Mouse (Mus musculus): ENCODE results near the gene Olfr314.
"Not testable (repeated sequence)": the region's sequence is repeated elsewhere in the genome, so short reads cannot be mapped to it uniquely, and the experiment has no call there.

Olfr314 gene

DNA sequence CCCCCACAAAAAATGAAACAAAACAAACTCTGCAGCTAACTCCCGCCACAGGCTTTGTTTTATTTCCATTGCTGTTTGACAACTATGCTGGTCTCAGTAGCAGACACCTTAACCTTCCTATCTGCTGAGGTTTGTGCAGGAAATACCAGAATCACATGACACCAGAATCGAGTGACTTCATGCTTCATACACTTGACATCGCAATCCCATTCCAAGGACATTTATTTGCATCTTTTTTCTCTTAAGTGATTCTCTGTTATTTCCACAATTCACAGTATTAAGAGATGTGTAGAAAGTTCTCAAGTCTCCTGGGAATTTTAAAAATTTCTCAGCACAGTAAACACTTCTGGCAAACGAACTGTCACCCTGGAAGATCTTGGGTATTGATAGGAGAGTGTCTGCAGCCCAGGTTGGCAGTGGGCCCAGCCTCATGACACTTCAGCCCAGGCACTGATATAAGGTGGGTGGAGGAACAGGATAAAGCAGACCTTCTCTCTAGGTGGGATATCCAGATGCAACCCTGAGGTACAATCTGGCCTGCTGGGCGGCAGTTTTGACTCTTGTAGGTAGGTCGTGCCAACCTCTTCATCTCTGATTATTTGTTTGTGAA lies at the start of gene Olfr314:
TSS of gene Olfr314 (plus strand) at position 473 of the 610 bp plus-strand sequence.
- no peak for DNase-seq

DNA sequence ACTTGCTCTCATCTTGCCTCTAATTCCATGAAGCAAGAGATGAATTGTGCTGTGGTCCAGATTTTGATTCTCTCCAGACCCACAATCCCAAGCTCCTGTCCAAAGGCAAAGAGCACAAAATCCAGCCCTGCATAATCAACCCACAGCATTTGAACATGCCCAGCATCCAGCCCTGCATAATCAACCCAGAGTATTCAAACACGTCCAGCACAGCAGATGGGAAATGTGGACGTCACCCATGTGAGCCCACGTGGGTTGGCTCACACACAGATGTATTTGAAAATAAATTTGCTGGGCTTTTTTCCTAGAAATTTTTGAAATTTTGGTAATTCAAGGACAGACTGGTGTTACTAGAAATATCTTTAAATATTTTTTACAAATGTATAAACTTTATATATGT lies 49.4 kb upstream of the Olfr314 start:
- DNase-seq: no peak

- DNase-seq: no peak
Observed at GRCm38 (mm10) chr11:58738792-58739262, 43.9 kb upstream of the Olfr314 start, which contains the start of gene Olfr317. Gene Olfr317, minus strand, starts transcription at chr11:58739212.

DNA sequence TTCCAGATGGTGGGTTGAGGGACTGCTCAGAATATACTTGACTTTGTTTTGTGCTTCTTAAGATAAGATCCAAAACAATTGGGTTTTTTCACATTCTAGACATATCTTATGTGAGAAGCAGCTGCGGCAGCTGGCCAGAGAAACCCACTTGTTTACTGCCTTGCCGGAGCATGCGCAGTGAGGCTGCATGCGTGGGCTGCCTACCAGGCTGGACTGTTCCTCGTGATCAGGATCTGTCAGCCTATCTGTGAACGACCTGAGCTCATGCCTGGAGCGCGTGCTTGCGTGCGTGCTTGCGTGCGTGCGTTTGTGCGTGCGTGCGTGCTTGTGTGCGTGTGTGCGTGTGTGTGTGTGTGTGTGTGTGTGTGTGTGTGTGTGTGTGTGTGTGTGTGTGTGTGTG lies 31.7 kb upstream of the Olfr314 start:
- not testable (repeated sequence) for DNase-seq

- no peak for DNase-seq
Observed at GRCm38 (mm10) chr11:58752434-58752833, 30.3 kb upstream of the Olfr314 start, which contains the start of gene Olfr316. Gene Olfr316, plus strand, starts transcription at chr11:58752734.

DNA sequence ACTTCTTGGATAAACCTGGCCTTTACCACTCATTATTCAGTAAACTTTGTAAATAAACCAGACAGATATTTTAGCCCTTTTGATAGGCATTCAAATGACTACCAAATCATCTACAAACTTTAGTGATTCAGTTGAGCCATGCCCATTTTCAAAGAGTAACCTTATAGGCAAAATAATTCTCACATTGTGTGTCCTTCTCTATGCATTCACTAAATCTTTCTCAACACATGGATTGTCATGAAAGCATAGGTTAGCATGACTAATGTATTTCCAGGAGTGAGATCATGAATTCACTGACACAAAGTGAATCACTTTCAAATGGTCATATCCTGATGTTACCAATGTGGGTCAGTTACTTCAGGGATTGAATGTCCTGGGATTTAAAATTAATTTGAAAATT lies 9.9 kb upstream of the Olfr314 start, which contains the start of gene Olfr315:
TSS of gene Olfr315 (plus strand) at position 301 of the 400 bp plus-strand sequence.
- DNase-seq: no peak

DNA sequence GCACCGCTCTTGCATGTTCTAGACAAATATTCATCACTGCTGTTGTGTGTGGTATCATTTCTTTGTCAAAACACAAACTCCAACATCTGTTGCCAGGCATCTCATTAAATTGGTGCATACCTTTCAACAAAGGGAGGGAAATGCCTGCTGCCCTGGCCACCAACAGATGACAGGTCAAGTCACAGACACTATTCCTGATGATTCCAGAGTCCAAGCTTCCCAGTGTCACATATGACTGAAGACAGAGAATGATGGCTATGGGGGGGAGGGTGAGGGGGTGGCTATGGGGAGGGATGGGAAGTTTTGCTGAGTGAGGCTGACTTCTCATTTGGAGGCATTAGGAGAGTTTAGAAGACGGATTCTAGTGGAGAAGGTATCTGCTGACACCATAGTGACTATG lies 1.4 kb downstream of the Olfr314 start:
- DNase-seq: no peak

- peak; percentile 51 for DNase-seq
Observed at GRCm38 (mm10) chr11:58787651-58788050, 4.9 kb downstream of the Olfr314 start.

DNA sequence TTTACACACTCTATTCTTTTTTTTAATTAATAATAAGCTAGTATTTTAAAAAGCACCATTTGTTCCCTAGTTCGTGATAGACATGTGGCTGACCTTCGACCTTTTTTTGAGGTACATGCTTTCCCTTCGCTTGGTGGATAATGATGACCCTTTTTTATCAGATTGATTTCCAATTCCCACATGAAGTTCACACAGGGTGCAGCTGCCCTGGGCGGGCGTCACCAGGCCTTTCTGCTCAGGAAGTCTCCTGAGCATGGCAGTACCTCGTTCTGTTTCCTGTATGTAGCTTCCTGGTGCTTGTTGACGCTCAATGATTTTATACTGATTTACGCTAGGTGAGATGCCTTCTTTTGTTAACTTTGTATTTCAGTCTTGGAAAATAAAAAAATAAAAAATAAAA lies 5.6 kb downstream of the Olfr314 start:
- DNase-seq: peak; percentile 54

GRCm38 (mm10) chr11:58789532-58789931 lies 6.8 kb downstream of the Olfr314 start:
- no peak for DNase-seq

- DNase-seq: no peak
Observed at GRCm38 (mm10) chr11:58790053-58790452, 7.3 kb downstream of the Olfr314 start.

- DNase-seq: no peak
Observed at GRCm38 (mm10) chr11:58790646-58791045, 7.9 kb downstream of the Olfr314 start.

GRCm38 (mm10) chr11:58795856-58796255 lies 13.1 kb downstream of the Olfr314 start:
- DNase-seq: peak; percentile 70

DNA sequence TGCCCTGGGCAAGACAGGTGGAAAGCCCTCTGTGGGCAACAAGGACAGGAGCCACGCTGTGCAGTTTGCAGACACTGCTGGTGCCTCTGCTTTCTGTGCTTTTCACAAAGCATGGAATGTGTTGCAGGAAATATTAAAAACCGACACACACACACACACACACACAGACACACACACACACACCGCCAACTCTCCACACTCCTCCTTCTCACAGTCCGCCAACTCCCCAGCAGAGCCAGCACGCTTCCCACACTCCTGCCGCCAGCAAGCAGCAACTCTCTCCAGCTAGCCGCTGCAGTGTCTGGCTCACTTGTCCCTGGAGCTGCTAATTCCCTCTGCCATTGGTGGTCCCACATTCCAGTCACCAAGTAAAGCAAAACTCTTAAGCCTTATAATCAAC lies 14.1 kb downstream of the Olfr314 start:
- DNase-seq: no peak

- DNase-seq: no peak
Observed at GRCm38 (mm10) chr11:58799747-58800146, 17.0 kb downstream of the Olfr314 start.

GRCm38 (mm10) chr11:58801558-58802228 lies 18.9 kb downstream of the Olfr314 start, which contains the start of gene Fam183b:
Gene Fam183b, minus strand, starts transcription at chr11:58801960.
- no peak for DNase-seq

DNA sequence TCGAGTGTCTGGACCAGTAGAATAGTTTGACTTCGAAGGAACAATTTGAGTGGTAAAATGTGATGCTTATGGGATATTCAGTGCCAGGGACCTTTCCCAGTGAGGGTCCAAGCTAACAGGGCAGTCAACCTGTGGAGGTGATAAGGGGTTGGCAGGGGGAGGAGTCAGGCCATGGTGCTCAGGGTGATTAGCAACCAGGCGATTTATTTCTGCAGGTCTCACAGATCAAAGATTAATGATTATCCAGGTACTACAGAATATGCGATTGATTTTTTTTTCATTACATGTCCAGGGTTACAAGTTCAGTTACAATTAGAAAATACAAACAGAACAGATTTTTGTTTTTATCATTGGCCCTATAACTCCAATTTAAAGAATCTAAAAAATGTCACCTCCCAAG lies 21.1 kb downstream of the Olfr314 start:
- no peak for DNase-seq

DNA sequence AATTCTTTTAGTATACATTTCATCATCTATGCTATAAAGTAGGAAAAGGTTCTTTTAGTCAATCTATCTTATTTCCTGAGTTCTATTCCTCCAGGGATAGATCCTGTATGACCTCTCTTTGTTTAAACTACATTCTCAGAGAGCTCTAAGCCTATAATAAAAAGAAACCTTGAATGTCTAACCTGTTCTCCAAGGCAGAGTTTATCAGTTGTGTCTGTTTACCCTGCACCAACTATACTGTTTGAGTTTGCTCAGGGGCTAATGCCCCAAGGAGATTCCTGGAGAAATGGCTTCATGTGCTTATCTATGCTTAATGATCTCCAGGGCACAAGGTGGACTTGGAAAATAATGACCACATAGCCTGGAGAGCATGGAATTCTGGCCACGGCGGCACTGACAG lies 21.6 kb downstream of the Olfr314 start:
- DNase-seq: no peak

- DNase-seq: peak; percentile 52
Observed at GRCm38 (mm10) chr11:58812001-58812400, 29.2 kb downstream of the Olfr314 start.

- DNase-seq: not testable (repeated sequence)
Observed at GRCm38 (mm10) chr11:58814700-58815099, 31.9 kb downstream of the Olfr314 start, which contains the start of gene Olfr313. Gene Olfr313, plus strand, starts transcription at chr11:58815000.

- no peak for DNase-seq
Observed at GRCm38 (mm10) chr11:58815676-58816075, 32.9 kb downstream of the Olfr314 start.

- DNase-seq: not testable (repeated sequence)
Observed at GRCm38 (mm10) chr11:58828937-58829336, 46.2 kb downstream of the Olfr314 start, which contains the start of gene Olfr312. Gene Olfr312, plus strand, starts transcription at chr11:58829237.

DNA sequence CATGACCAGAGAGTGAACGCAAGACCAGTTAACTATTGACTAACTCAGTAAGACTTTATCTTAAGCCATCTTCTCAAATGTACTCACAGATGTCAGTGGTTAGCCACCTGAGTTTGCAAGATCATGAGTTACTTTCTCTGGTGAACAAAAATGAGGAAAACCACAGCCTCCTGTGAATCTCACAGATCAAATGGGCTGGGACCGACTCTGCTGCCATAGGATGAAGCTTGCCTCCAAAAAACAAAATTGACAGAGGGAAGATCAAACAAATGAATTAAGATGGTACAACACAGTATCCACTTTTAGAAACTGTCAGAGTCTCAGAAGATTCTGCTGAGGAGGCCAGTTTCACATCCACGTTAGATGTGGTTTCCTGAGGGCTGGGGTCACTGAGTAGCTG lies 47.0 kb downstream of the Olfr314 start:
- peak; percentile 43 for DNase-seq

DNA sequence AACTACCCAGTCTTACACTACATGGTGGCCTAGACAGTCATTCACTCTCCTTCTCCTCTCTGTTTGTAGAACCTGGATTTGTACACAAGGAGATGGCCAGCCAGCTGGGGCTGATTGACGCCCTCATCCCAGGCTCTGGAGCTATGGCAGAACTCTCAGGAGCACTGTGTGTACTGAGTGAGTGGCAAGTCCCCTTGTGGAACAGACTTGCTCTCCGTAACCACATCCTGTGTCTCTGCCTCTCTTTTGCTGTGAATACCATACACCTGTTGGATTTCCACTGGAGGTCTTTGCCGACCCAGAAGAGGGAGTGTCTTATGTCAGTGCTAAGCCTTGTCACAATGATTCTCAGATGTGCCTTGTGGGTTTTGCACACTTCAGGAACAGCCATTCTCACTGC lies 49.8 kb downstream of the Olfr314 start:
- peak; percentile 56 for DNase-seq
